Mouse (Mus musculus) cerebellum, adult 2 months (tissue): ENCODE data around the gene Atraid.

Experiments
- CTCF ChIP-seq: fragments of 200-500 bp; IDR thresholded peaks from 2 replicates; pipeline ENCODE4 v1.5.1; 2011; ENCODE audit warnings: low read depth, mild to moderate bottlenecking, control low read depth, low read length, moderate library complexity, borderline replicate concordance; ENCODE audit not compliant: insufficient read depth
- POLR2A ChIP-seq: fragments of 200-500 bp; IDR thresholded peaks from 2 replicates; pipeline ENCODE4 v1.6.1; 2011; ENCODE audit warnings: low read length, control low read depth, borderline replicate concordance; ENCODE audit not compliant: insufficient read depth

GRCm38 (mm10) chr5:31092231-31092975 is 44.3 kb downstream of the Atraid start:
- TF ChIP-seq CTCF (no peak), POLR2A (no peak)
